Mouse (Mus musculus) intestine, embryonic 14.5 days (tissue): ENCODE data around the gene Dcst2. TPM values are rescaled to one million over a fixed set of nuclear protein-coding genes. Genes with fewer than 3 reads are reported as not detected.

Experiments
- ATAC-seq: fragments of 200-750 bp; cut with Nextera tagmentation; replicated peaks from 2 replicates; pipeline ENCODE4 v1.8.0; 2017; ENCODE audit warnings: low read depth, moderate number of reproducible peaks, moderate TSS enrichment, moderate library complexity; ENCODE audit not compliant: low FRiP score, low TSS enrichment
- DNase-seq: peaks from one replicate; pipeline ENCODE4 v3.0.0-alpha.2; 2018; ENCODE audit warnings: low spot score
- H3K27ac ChIP-seq: fragments of 300-500 bp; sonication (generic); 2 replicates; pipeline ENCODE4 v1.5.1; 2014; ENCODE audit warnings: low read depth, mild to moderate bottlenecking, control low read depth
- H3K27me3 ChIP-seq: fragments of 300-500 bp; sonication (generic); replicated peaks from 2 replicates; pipeline ENCODE4 v1.6.1; 2014; ENCODE audit warnings: low read length, control low read depth; ENCODE audit not compliant: control insufficient read depth, insufficient read depth
- H3K36me3 ChIP-seq: fragments of 300-500 bp; sonication (generic); 2 replicates; pipeline ENCODE4 v1.6.1; 2014; ENCODE audit warnings: low read length, control low read depth; ENCODE audit not compliant: control insufficient read depth, insufficient read depth
- H3K4me1 ChIP-seq: fragments of 300-500 bp; sonication (generic); replicated peaks from 2 replicates; pipeline ENCODE4 v1.6.1; 2014; ENCODE audit warnings: low read length, control low read depth, mixed read lengths; ENCODE audit not compliant: control insufficient read depth, insufficient read depth
- H3K4me2 ChIP-seq: fragments of 300-500 bp; sonication (generic); 2 replicates; pipeline ENCODE4 v1.6.1; 2014; ENCODE audit warnings: low read length
- H3K4me3 ChIP-seq: fragments of 300-500 bp; sonication (generic); 2 replicates; pipeline ENCODE4 v1.5.1; 2014; ENCODE audit warnings: low read depth, low read length, control low read depth, mixed read lengths
- H3K9ac ChIP-seq: fragments of 300-500 bp; sonication (generic); 2 replicates; pipeline ENCODE4 v1.6.1; 2014; ENCODE audit warnings: mild to moderate bottlenecking, low read length
- H3K9me3 ChIP-seq: fragments of 300-500 bp; sonication (generic); 2 replicates; pipeline ENCODE4 v1.6.1; 2016; ENCODE audit warnings: low read length, control low read depth; ENCODE audit not compliant: control insufficient read depth
- WGBS: fragments of 180-500 bp; shearing (Covaris S2); extraction: QIAGEN DNeasy Blood & Tissue Kit; methylation state at CpG from one replicate; pipeline ENCODE4 v1.1.7; 2014; 5-methylcytosine and 5-hydroxymethylcytosine counted together
- polyA plus RNA-seq: library from polyadenylated mRNA; unstranded; fragments of >200 nt; fragmentation: Nextera tagmentation; extraction: Ambion mirVana; gene quantifications from 2 replicates; pipeline ENCODE4 v1.2.1, GENCODE M21; 2014

Gene Dcst2
- 0.35 and 0.40 TPM in 2 replicates for polyA plus RNA-seq

GRCm38 (mm10) chr3:89361675-89362074, at the start of gene Dcst2:
Dcst2 (plus strand) TSS chr3:89361975.
- no peaks in the 10 kb centered on the region for H3K27me3 ChIP-seq
- ATAC-seq: no peak
- no peaks in the 10 kb centered on the region; the same call in 1 of the 2 replicates for H3K4me1 ChIP-seq

GRCm38 (mm10) chr3:89314340-89314739, 47.4 kb upstream of the Dcst2 start:
- WGBS: 78% methylated on average over 5 of the region's 5 CpGs
- no peak overlapping the region for H3K27ac ChIP-seq
- no peak for DNase-seq

More at GRCm38 (mm10) chr3:89361675-89362074, at the start of gene Dcst2:
- H3K4me2 ChIP-seq: no peak within 1 kb of the TSS
- no peak within 1 kb of the TSS for H3K4me3 ChIP-seq
- no peaks in the 10 kb centered on the region for H3K9me3 ChIP-seq
- no peak within 1 kb of the TSS for H3K9ac ChIP-seq
- H3K36me3 ChIP-seq: no peaks in the 10 kb centered on the region
- WGBS: 80% methylated on average over 7 of the region's 7 CpGs
- no peak within 1 kb of the TSS for H3K27ac ChIP-seq
- no peak for DNase-seq

GRCm38 (mm10) chr3:89314791-89315190, 47.0 kb upstream of the Dcst2 start:
- H3K27ac ChIP-seq: no peak overlapping the region
- H3K4me2 ChIP-seq: peak overlapping the region; percentile 53
- DNase-seq (no peak), ATAC-seq (no peak)
- no peak overlapping the region for H3K4me3 ChIP-seq
- 57% methylated on average over 2 of the region's 2 CpGs for WGBS
- no peaks in the 10 kb centered on the region for H3K36me3 ChIP-seq
- peaks cover 34% of the 10 kb centered on the region for H3K4me1 ChIP-seq
- no peak overlapping the region for H3K9ac ChIP-seq
- H3K27me3 ChIP-seq: peaks cover 18% of the 10 kb centered on the region; the same call in 1 of the 2 replicates
- H3K9me3 ChIP-seq: no peaks in the 10 kb centered on the region

More at GRCm38 (mm10) chr3:89314340-89314739, 47.4 kb upstream of the Dcst2 start:
- no peak for ATAC-seq
- H3K4me1 ChIP-seq: peaks cover 31% of the 10 kb centered on the region
- peaks cover 14% of the 10 kb centered on the region; the same call in 1 of the 2 replicates for H3K27me3 ChIP-seq
- no peaks in the 10 kb centered on the region for H3K9me3 ChIP-seq
- no peaks in the 10 kb centered on the region for H3K36me3 ChIP-seq
- H3K4me3 ChIP-seq: no peak overlapping the region
- no peak overlapping the region for H3K4me2 ChIP-seq
- H3K9ac ChIP-seq: no peak overlapping the region

- Histone ChIP-seq H3K9me3 (no peaks in the 10 kb centered on the region), H3K27ac (no peak overlapping the region), H3K4me2 (peak overlapping the region; percentile 53), H3K36me3 (no peaks in the 10 kb centered on the region), H3K27me3 (peaks cover 23% of the 10 kb centered on the region), H3K4me3 (peak overlapping the region; percentile 12), H3K4me1 (peaks cover 40% of the 10 kb centered on the region), H3K9ac (peak overlapping the region; percentile 22; the same call in 1 of the 2 replicates)
- WGBS: 8% methylated on average over 26 of the region's 26 CpGs
- peak; percentile 96 for DNase-seq
- ATAC-seq: peak; percentile 17
Measured at GRCm38 (mm10) chr3:89315195-89315929, 46.4 kb upstream of the Dcst2 start.

- Histone ChIP-seq H3K27me3 (peaks cover 28% of the 10 kb centered on the region), H3K4me2 (peak overlapping the region; percentile 53), H3K9ac (no peak overlapping the region), H3K9me3 (no peaks in the 10 kb centered on the region), H3K4me3 (peak overlapping the region; percentile 12; the same call in 1 of the 2 replicates), H3K36me3 (no peaks in the 10 kb centered on the region), H3K27ac (no peak overlapping the region), H3K4me1 (peaks cover 47% of the 10 kb centered on the region)
- DNase-seq: no peak
- WGBS: 18% methylated on average over 40 of the region's 40 CpGs
- ATAC-seq: no peak; the same call in 1 of the 2 replicates
Measured at GRCm38 (mm10) chr3:89315930-89316831, 45.6 kb upstream of the Dcst2 start.

- no peak overlapping the region for H3K4me3 ChIP-seq
- ATAC-seq (peak; percentile 28; the same call in 1 of the 2 replicates), DNase-seq (peak; percentile 89)
- H3K36me3 ChIP-seq: no peaks in the 10 kb centered on the region
- no peak overlapping the region for H3K9ac ChIP-seq
- 0% methylated on average over 4 of the region's 4 CpGs for WGBS
- peaks cover 32% of the 10 kb centered on the region for H3K27me3 ChIP-seq
- peak overlapping the region; percentile 34 for H3K4me2 ChIP-seq
- no peak overlapping the region for H3K27ac ChIP-seq
- no peaks in the 10 kb centered on the region for H3K9me3 ChIP-seq
- H3K4me1 ChIP-seq: peaks cover 54% of the 10 kb centered on the region
Measured at GRCm38 (mm10) chr3:89316833-89317232, 44.9 kb upstream of the Dcst2 start.

- H3K4me2 ChIP-seq: no peak overlapping the region; the same call in 1 of the 2 replicates
- no peak overlapping the region for H3K9ac ChIP-seq
- no peak overlapping the region for H3K27ac ChIP-seq
- H3K4me1 ChIP-seq: peaks cover 56% of the 10 kb centered on the region
- no peaks in the 10 kb centered on the region for H3K9me3 ChIP-seq
- DNase-seq (no peak), ATAC-seq (no peak)
- peaks cover 32% of the 10 kb centered on the region for H3K27me3 ChIP-seq
- 64% methylated on average over 6 of the region's 6 CpGs for WGBS
- H3K4me3 ChIP-seq: no peak overlapping the region
- H3K36me3 ChIP-seq: no peaks in the 10 kb centered on the region
Measured at GRCm38 (mm10) chr3:89317246-89317645, 44.5 kb upstream of the Dcst2 start.

- no peaks in the 10 kb centered on the region for H3K36me3 ChIP-seq
- H3K4me1 ChIP-seq: peaks cover 56% of the 10 kb centered on the region
- H3K9me3 ChIP-seq: no peaks in the 10 kb centered on the region
- H3K9ac ChIP-seq: no peak overlapping the region
- WGBS: 69% methylated on average over 8 of the region's 8 CpGs
- ATAC-seq (no peak), DNase-seq (no peak)
- no peak overlapping the region for H3K4me3 ChIP-seq
- H3K27ac ChIP-seq: no peak overlapping the region
- H3K4me2 ChIP-seq: no peak overlapping the region
- peaks cover 32% of the 10 kb centered on the region for H3K27me3 ChIP-seq
Measured at GRCm38 (mm10) chr3:89318316-89318715, 43.5 kb upstream of the Dcst2 start.
